Mouse (Mus musculus) embryonic facial prominence, embryonic 11.5 days (tissue): ENCODE results near the gene Cib4. TPM values are rescaled to one million over a fixed set of nuclear protein-coding genes. Genes with fewer than 3 reads are reported as not detected.

Experiments
- ATAC-seq: fragments of 200-750 bp; cut with Nextera tagmentation; replicated peaks from 2 replicates; pipeline ENCODE4 v1.8.0; 2017; ENCODE audit warnings: low read depth; ENCODE audit not compliant: insufficient number of reproducible peaks, low FRiP score, low TSS enrichment
- DNase-seq: peaks from one replicate; pipeline ENCODE4 v3.0.0-alpha.2; 2015; ENCODE audit warnings: low spot score
- H3K27ac ChIP-seq: fragments of 300-500 bp; sonication (generic); replicated peaks from 2 replicates; pipeline ENCODE4 v1.5.1; 2014; ENCODE audit warnings: mild to moderate bottlenecking, low read depth, low read length, control low read depth
- H3K27me3 ChIP-seq: fragments of 300-500 bp; sonication (generic); 2 replicates; pipeline ENCODE4 v1.6.1; 2014; ENCODE audit warnings: mild to moderate bottlenecking, low read length, moderate library complexity, mixed read lengths; ENCODE audit not compliant: control insufficient read depth, insufficient read depth
- H3K36me3 ChIP-seq: fragments of 300-500 bp; sonication (generic); replicated peaks from 2 replicates; pipeline ENCODE4 v1.6.1; 2014; ENCODE audit warnings: low read depth, mild to moderate bottlenecking, low read length, moderate library complexity, mixed read lengths; ENCODE audit not compliant: control insufficient read depth, insufficient read depth
- H3K4me1 ChIP-seq: fragments of 300-500 bp; sonication (generic); 2 replicates; pipeline ENCODE4 v1.6.1; 2014; ENCODE audit warnings: low read length, mixed read lengths; ENCODE audit not compliant: control insufficient read depth, insufficient read depth
- H3K4me2 ChIP-seq: fragments of 300-500 bp; sonication (generic); 2 replicates; pipeline ENCODE4 v1.6.1; 2014; ENCODE audit warnings: low read depth, mild to moderate bottlenecking, control low read depth, low read length, moderate library complexity
- H3K4me3 ChIP-seq: fragments of 300-500 bp; sonication (generic); 2 replicates; pipeline ENCODE4 v1.5.1; 2014; ENCODE audit warnings: low read depth, low read length, control low read depth
- H3K9ac ChIP-seq: fragments of 300-500 bp; sonication (generic); replicated peaks from 2 replicates; pipeline ENCODE4 v1.6.1; 2014; ENCODE audit warnings: mild to moderate bottlenecking, control low read depth, low read length
- H3K9me3 ChIP-seq: fragments of 300-500 bp; sonication (generic); replicated peaks from 2 replicates; pipeline ENCODE4 v1.6.1; 2016; ENCODE audit warnings: mild to moderate bottlenecking, low read length, inconsistent platforms, mixed read lengths; ENCODE audit not compliant: control insufficient read depth
- WGBS: fragments of 180-500 bp; shearing (Covaris S2); extraction: QIAGEN DNeasy Blood & Tissue Kit; methylation state at CpG from one replicate; pipeline ENCODE4 v1.1.7; 2014; 5-methylcytosine and 5-hydroxymethylcytosine counted together
- polyA plus RNA-seq: library from polyadenylated mRNA; unstranded; fragments of >200 nt; fragmentation: Nextera tagmentation; extraction: Ambion mirVana; gene quantifications from 2 replicates; pipeline ENCODE4 v1.2.1, GENCODE M21; 2014

Cib4 gene
- polyA plus RNA-seq, 1 experiment from 2014 or later: not detected

GRCm38 (mm10) chr5:30536051-30536570 lies 9.5 kb downstream of the Cib4 start:
- H3K36me3 ChIP-seq: no peaks in the 10 kb centered on the region
- no peak overlapping the region for H3K27ac ChIP-seq
- no peaks in the 10 kb centered on the region for H3K9me3 ChIP-seq
- H3K4me2 ChIP-seq: no peak overlapping the region
- H3K9ac ChIP-seq: no peak overlapping the region
- ATAC-seq (no peak), DNase-seq (no peak)
- no peak overlapping the region for H3K4me3 ChIP-seq
- H3K27me3 ChIP-seq: no peaks in the 10 kb centered on the region
- WGBS: 77% methylated on average over 7 of the region's 7 CpGs
- no peaks in the 10 kb centered on the region for H3K4me1 ChIP-seq

- ATAC-seq: no peak
- no peaks in the 10 kb centered on the region for H3K4me1 ChIP-seq
- no peaks in the 10 kb centered on the region for H3K36me3 ChIP-seq
- no peak overlapping the region for H3K27ac ChIP-seq
- no peak overlapping the region for H3K4me3 ChIP-seq
- H3K4me2 ChIP-seq: no peak overlapping the region
- WGBS: 75% methylated on average over 6 of the region's 6 CpGs
- H3K27me3 ChIP-seq: no peaks in the 10 kb centered on the region
- no peak for DNase-seq
- no peak overlapping the region for H3K9ac ChIP-seq
- no peaks in the 10 kb centered on the region for H3K9me3 ChIP-seq
Measured at GRCm38 (mm10) chr5:30534637-30535036, 11.0 kb downstream of the Cib4 start.

GRCm38 (mm10) chr5:30528906-30529305 lies 16.7 kb downstream of the Cib4 start:
- H3K4me2 ChIP-seq: no peak overlapping the region
- no peaks in the 10 kb centered on the region for H3K36me3 ChIP-seq
- H3K27me3 ChIP-seq: no peaks in the 10 kb centered on the region
- no peak overlapping the region for H3K4me3 ChIP-seq
- no peak overlapping the region for H3K9ac ChIP-seq
- 53% methylated on average over 4 of the region's 4 CpGs for WGBS
- H3K9me3 ChIP-seq: no peaks in the 10 kb centered on the region
- DNase-seq: no peak
- no peak overlapping the region for H3K27ac ChIP-seq
- ATAC-seq: no peak
- H3K4me1 ChIP-seq: no peaks in the 10 kb centered on the region

GRCm38 (mm10) chr5:30527129-30527528 lies 18.5 kb downstream of the Cib4 start:
- no peak overlapping the region for H3K27ac ChIP-seq
- H3K4me2 ChIP-seq: no peak overlapping the region
- no peak overlapping the region for H3K4me3 ChIP-seq
- no peaks in the 10 kb centered on the region for H3K36me3 ChIP-seq
- H3K9ac ChIP-seq: no peak overlapping the region
- WGBS: 77% methylated on average over 5 of the region's 5 CpGs
- DNase-seq (no peak), ATAC-seq (no peak)
- H3K27me3 ChIP-seq: no peaks in the 10 kb centered on the region
- no peaks in the 10 kb centered on the region for H3K9me3 ChIP-seq
- no peaks in the 10 kb centered on the region for H3K4me1 ChIP-seq

GRCm38 (mm10) chr5:30525920-30526836 lies 19.5 kb downstream of the Cib4 start:
- H3K4me1 ChIP-seq: no peaks in the 10 kb centered on the region
- H3K4me3 ChIP-seq: no peak overlapping the region
- H3K27ac ChIP-seq: no peak overlapping the region
- 30% methylated on average over 12 of the region's 12 CpGs for WGBS
- no peak overlapping the region for H3K9ac ChIP-seq
- no peak overlapping the region for H3K4me2 ChIP-seq
- no peaks in the 10 kb centered on the region for H3K27me3 ChIP-seq
- DNase-seq (peak; percentile 13), ATAC-seq (no peak; the same call in 1 of the 2 replicates)
- H3K9me3 ChIP-seq: no peaks in the 10 kb centered on the region
- H3K36me3 ChIP-seq: no peaks in the 10 kb centered on the region

GRCm38 (mm10) chr5:30524213-30524612 lies 21.4 kb downstream of the Cib4 start:
- Histone ChIP-seq H3K36me3 (no peaks in the 10 kb centered on the region), H3K27ac (no peak overlapping the region), H3K4me2 (no peak overlapping the region), H3K9me3 (no peaks in the 10 kb centered on the region), H3K9ac (no peak overlapping the region), H3K4me3 (no peak overlapping the region), H3K27me3 (no peaks in the 10 kb centered on the region), H3K4me1 (no peaks in the 10 kb centered on the region)
- WGBS: 36% methylated on average over 3 of the region's 3 CpGs
- ATAC-seq (no peak), DNase-seq (no peak)

- Histone ChIP-seq H3K9ac (no peak overlapping the region), H3K4me2 (no peak overlapping the region), H3K4me1 (no peaks in the 10 kb centered on the region), H3K27ac (no peak overlapping the region), H3K4me3 (no peak overlapping the region), H3K9me3 (no peaks in the 10 kb centered on the region), H3K36me3 (no peaks in the 10 kb centered on the region), H3K27me3 (no peaks in the 10 kb centered on the region)
- ATAC-seq: no peak
- WGBS: 78% methylated on average over 3 of the region's 3 CpGs
- no peak for DNase-seq
Measured at GRCm38 (mm10) chr5:30523131-30523530, 22.5 kb downstream of the Cib4 start.

GRCm38 (mm10) chr5:30522406-30522805 lies 23.2 kb downstream of the Cib4 start:
- DNase-seq (no peak), ATAC-seq (no peak)
- no peaks in the 10 kb centered on the region for H3K9me3 ChIP-seq
- no peak overlapping the region for H3K4me2 ChIP-seq
- H3K27me3 ChIP-seq: no peaks in the 10 kb centered on the region
- WGBS: 84% methylated on average over 8 of the region's 8 CpGs
- H3K4me3 ChIP-seq: no peak overlapping the region
- no peaks in the 10 kb centered on the region for H3K36me3 ChIP-seq
- H3K4me1 ChIP-seq: no peaks in the 10 kb centered on the region
- no peak overlapping the region for H3K9ac ChIP-seq
- H3K27ac ChIP-seq: no peak overlapping the region
